Mouse (Mus musculus) MEL (cell line): ENCODE measurements around the gene Cyp2f2. TPM values are rescaled to one million over a fixed set of nuclear protein-coding genes. Genes with fewer than 3 reads are reported as not detected.

Experiments used
- DNase-seq: peaks from one replicate; pipeline ENCODE4 v3.0.0; 2011; ENCODE audit warnings: low read depth, low spot score
- H3K27ac ChIP-seq: 2 replicates; pipeline ENCODE4 v1.5.1; 2012; ENCODE audit warnings: low read depth, mild to moderate bottlenecking, control low read depth, low read length, moderate library complexity; ENCODE audit not compliant: control insufficient read depth
- H3K27me3 ChIP-seq, 2 experiments: fragments of 150-350 bp in 1 of 2; sonication (generic) in 1 of 2; 2 replicates each; pipeline ENCODE4 v1.6.1; 2012; ENCODE audit warnings: low read length in 2 of 2, mild to moderate bottlenecking in 2 of 2, improper control_type of control experiment in 1 of 2, moderate library complexity in 1 of 2; ENCODE audit not compliant: insufficient read depth in 2 of 2, control insufficient read depth in 1 of 2
- H3K36me3 ChIP-seq, 2 experiments: 2 replicates each; pipeline ENCODE4 v1.6.1; 2012 to 2014; ENCODE audit warnings: low read length in 2 of 2, improper control_type of control experiment in 1 of 2, inconsistent platforms in 1 of 2, mild to moderate bottlenecking in 1 of 2; ENCODE audit not compliant: insufficient read depth in 2 of 2, control insufficient read depth in 1 of 2
- H3K4me1 ChIP-seq, 2 experiments: fragments of 150-350 bp in 1 of 2; sonication (generic) in 1 of 2; 2 replicates each; pipeline ENCODE4 v1.6.1; 2012; ENCODE audit warnings: low read length in 2 of 2, improper control_type of control experiment in 1 of 2, mild to moderate bottlenecking in 1 of 2; ENCODE audit not compliant: insufficient read depth in 2 of 2, control insufficient read depth in 1 of 2
- H3K4me3 ChIP-seq, 2 experiments: fragments of 150-350 bp in 1 of 2; sonication (generic) in 1 of 2; 2 replicates each; pipeline ENCODE4 v1.5.1; 2012; ENCODE audit warnings: low read depth in 2 of 2, low read length in 2 of 2, mild to moderate bottlenecking in 2 of 2, moderate library complexity in 2 of 2, control low read depth in 1 of 2, improper control_type of control experiment in 1 of 2; ENCODE audit not compliant: control insufficient read depth in 1 of 2, insufficient read depth in 1 of 2
- H3K79me2 ChIP-seq: 2 replicates; pipeline ENCODE4 v1.6.1; 2012; ENCODE audit warnings: mild to moderate bottlenecking, low read length, moderate library complexity; ENCODE audit not compliant: control insufficient read depth, poor library complexity, insufficient read depth
- H3K9ac ChIP-seq: 2 replicates; pipeline ENCODE4 v1.6.1; 2012; ENCODE audit warnings: low read depth, mild to moderate bottlenecking, control low read depth, low read length, moderate library complexity; ENCODE audit not compliant: control insufficient read depth, poor library complexity, severe bottlenecking
- H3K9me3 ChIP-seq: fragments of 150-350 bp; sonication (generic); replicated peaks from 2 replicates; pipeline ENCODE4 v1.6.1; 2012; ENCODE audit warnings: mild to moderate bottlenecking, low read length, improper control_type of control experiment, moderate library complexity; ENCODE audit not compliant: insufficient read depth
- CHD1 ChIP-seq: IDR thresholded peaks from 2 replicates; pipeline ENCODE4 v1.6.1; 2012; ENCODE audit warnings: low read depth, mild to moderate bottlenecking, inconsistent platforms, low read length, improper control_type of control experiment
- EP300 ChIP-seq, 2 experiments: IDR thresholded peaks; 2 replicates each; pipeline ENCODE4 v1.6.1; 2011; ENCODE audit warnings: improper control_type of control experiment in 2 of 2, low read length in 2 of 2, low read depth in 1 of 2, mild to moderate bottlenecking in 1 of 2
- ETS1 ChIP-seq: IDR thresholded peaks from 2 replicates; pipeline ENCODE4 v1.6.1; 2012; ENCODE audit warnings: low read depth, mild to moderate bottlenecking, inconsistent platforms, low read length, improper control_type of control experiment, moderate library complexity
- GABPA ChIP-seq: IDR thresholded peaks from 2 replicates; pipeline ENCODE4 v1.6.1; 2012; ENCODE audit warnings: low read depth, mild to moderate bottlenecking, inconsistent platforms, low read length, improper control_type of control experiment, moderate library complexity
- GATA1 ChIP-seq: IDR thresholded peaks from 2 replicates; pipeline ENCODE4 v1.6.1; 2011; ENCODE audit warnings: low read depth, low read length, improper control_type of control experiment
- HCFC1 ChIP-seq: IDR thresholded peaks from 2 replicates; pipeline ENCODE4 v1.6.1; 2012; ENCODE audit warnings: low read depth, mild to moderate bottlenecking, inconsistent platforms, low read length, improper control_type of control experiment, moderate library complexity
- JUND ChIP-seq: IDR thresholded peaks from 2 replicates; pipeline ENCODE4 v1.6.1; 2011; ENCODE audit warnings: low read depth, mild to moderate bottlenecking, improper control_type of control experiment, low read length
- KAT2A ChIP-seq: conservative IDR thresholded peaks from 2 replicates; pipeline ENCODE4 v1.6.1; 2012; ENCODE audit warnings: low read depth, low read length, improper control_type of control experiment, inconsistent platforms
- MAFK ChIP-seq: IDR thresholded peaks from 2 replicates; pipeline ENCODE4 v1.6.1; 2011; ENCODE audit warnings: low read depth, mild to moderate bottlenecking, low read length, improper control_type of control experiment, borderline replicate concordance
- MAX ChIP-seq: IDR thresholded peaks from 2 replicates; pipeline ENCODE4 v1.6.1; 2011; ENCODE audit warnings: low read length, improper control_type of control experiment
- MYC ChIP-seq: IDR thresholded peaks from 2 replicates; pipeline ENCODE4 v1.6.1; 2011; ENCODE audit warnings: low read depth, mild to moderate bottlenecking, low read length, improper control_type of control experiment, moderate library complexity
- NELFE ChIP-seq: IDR thresholded peaks from 2 replicates; pipeline ENCODE4 v1.6.1; 2011; ENCODE audit warnings: low read depth, low read length, improper control_type of control experiment
- NRF1 ChIP-seq: IDR thresholded peaks from 2 replicates; pipeline ENCODE4 v1.6.1; 2014; ENCODE audit warnings: low read depth, mild to moderate bottlenecking, inconsistent platforms, low read length, improper control_type of control experiment, moderate library complexity; ENCODE audit not compliant: poor library complexity, insufficient read depth, severe bottlenecking
- POLR2AphosphoS2 ChIP-seq: IDR thresholded peaks from 2 replicates; pipeline ENCODE4 v1.6.1; 2011; ENCODE audit warnings: low read length, improper control_type of control experiment
- POLR2AphosphoS5 ChIP-seq: IDR thresholded peaks from 2 replicates; pipeline ENCODE4 v1.6.1; 2012; ENCODE audit warnings: low read depth, borderline replicate concordance, mild to moderate bottlenecking, inconsistent platforms, low read length, moderate library complexity, mixed read lengths
- RAD21 ChIP-seq: IDR thresholded peaks from 2 replicates; pipeline ENCODE4 v1.6.1; 2011; ENCODE audit warnings: mild to moderate bottlenecking, low read depth, low read length, improper control_type of control experiment
- SMC3 ChIP-seq: IDR thresholded peaks from 2 replicates; pipeline ENCODE4 v1.6.1; 2011; ENCODE audit warnings: low read depth, low read length, improper control_type of control experiment
- TAL1 ChIP-seq: IDR thresholded peaks from 2 replicates; pipeline ENCODE4 v1.6.1; 2012; ENCODE audit warnings: mild to moderate bottlenecking, inconsistent platforms, low read length, moderate library complexity, mixed read lengths
- TCF12 ChIP-seq: IDR thresholded peaks from 2 replicates; pipeline ENCODE4 v1.6.1; 2014; ENCODE audit warnings: low read depth, mild to moderate bottlenecking, inconsistent platforms, low read length, improper control_type of control experiment, moderate library complexity
- USF1 ChIP-seq: IDR thresholded peaks from 2 replicates; pipeline ENCODE4 v1.6.1; 2014; ENCODE audit warnings: low read depth, mild to moderate bottlenecking, inconsistent platforms, low read length, improper control_type of control experiment, moderate library complexity
- USF2 ChIP-seq, 2 experiments: IDR thresholded peaks; 2 replicates each; pipeline ENCODE4 v1.6.1; 2011 to 2012; ENCODE audit warnings: improper control_type of control experiment in 2 of 2, low read length in 2 of 2, borderline replicate concordance in 1 of 2, inconsistent platforms in 1 of 2, low read depth in 1 of 2, mild to moderate bottlenecking in 1 of 2; ENCODE audit not compliant: insufficient read depth in 1 of 2
- ZC3H11A ChIP-seq: IDR thresholded peaks from 2 replicates; pipeline ENCODE4 v1.6.1; 2012; ENCODE audit warnings: low read depth, mild to moderate bottlenecking, inconsistent platforms, low read length, improper control_type of control experiment
- ZMIZ1 ChIP-seq: IDR thresholded peaks from 2 replicates; pipeline ENCODE4 v1.6.1; 2012; ENCODE audit warnings: low read depth, mild to moderate bottlenecking, inconsistent platforms, low read length, improper control_type of control experiment, moderate library complexity
- polyA plus RNA-seq, 2 experiments: library from polyadenylated mRNA; stranded (reverse) in 1 of 2; unstranded in 1 of 2; fragments of >175 nt in 1 of 2; fragments of >200 nt in 1 of 2; gene quantifications; 2 replicates each; pipeline versions ENCODE4 v1.2.1 to v1.2.4; 2012; ENCODE audit warnings: low replicate concordance in 2 of 2, low read depth in 1 of 2; ENCODE audit not compliant: insufficient read length in 2 of 2, insufficient read depth in 1 of 2, missing spikeins in 1 of 2
- total RNA-seq: library from RNA; depleted of rRNA; stranded (reverse); fragments of 300-350 nt; gene quantifications from 2 replicates; pipeline ENCODE4 v1.2.3, GENCODE M21; 2012

Gene Cyp2f2
- total and polyA plus RNA-seq, 3 experiments: not detected

GRCm38 (mm10) chr7:27166614-27167474 is 47.1 kb downstream of the Cyp2f2 start, which contains the start of gene Egln2 (continued):
- peak in 1 of 2 experiments; percentile 38; a peak in 2 of 4 replicates for TF ChIP-seq EP300 (IDR thresholded peaks at IDR 0.05; ENCODE audit: low read depth in 1 of 2, low read length in 2 of 2)
- TF ChIP-seq HCFC1: peak; percentile 59
- TF ChIP-seq CHD1: no peak
- no peak for TF ChIP-seq SMC3
- TF ChIP-seq ZC3H11A: no peak
- TF ChIP-seq, all 39 proteins: peak for 20

GRCm38 (mm10) chr7:27167475-27168094 is 47.9 kb downstream of the Cyp2f2 start:
- DNase-seq: no peak
- peak overlapping the region; percentile 69 to 73 for H3K4me3 ChIP-seq
- peaks cover 0 to 3% of the 10 kb centered on the region in 2 experiments; a peak in 1 of 4 replicates for H3K36me3 ChIP-seq
- H3K9me3 ChIP-seq: no peaks in the 10 kb centered on the region
- peak overlapping the region; percentile 96 for H3K27ac ChIP-seq
- H3K27me3 ChIP-seq: no peaks in the 10 kb centered on the region
- H3K79me2 ChIP-seq: peaks cover 11% of the 10 kb centered on the region
- TF ChIP-seq RAD21: no peak
- no peak for TF ChIP-seq GATA1
- 0 out of 2 replicates have a peak, but pooled peaks have one; percentile 13 for TF ChIP-seq MAFK
- no peak for TF ChIP-seq ZMIZ1
- TF ChIP-seq JUND: no peak
- 0 out of 2 replicates have a peak, but pooled peaks have one; percentile 20 for TF ChIP-seq KAT2A
- TF ChIP-seq MYC: peak; percentile 63
- TF ChIP-seq MAX: peak; percentile 87
- TF ChIP-seq GABPA: no peak
- TF ChIP-seq USF1: no peak
- TF ChIP-seq, all 39 proteins: peak for 4
- Histone ChIP-seq H3K4me1 (peaks cover 7 to 10% of the 10 kb centered on the region in 2 experiments; a peak in 3 of 4 replicates), H3K9ac (peak overlapping the region; percentile 88)

- H3K79me2 ChIP-seq: peaks cover 10% of the 10 kb centered on the region
- H3K9me3 ChIP-seq: no peaks in the 10 kb centered on the region
- no peaks in the 10 kb centered on the region for H3K27me3 ChIP-seq
- TF ChIP-seq JUND (no peak), KAT2A (no peak), HCFC1 (no peak), EP300 (IDR thresholded peaks at IDR 0.05; ENCODE audit: low read depth in 1 of 2, low read length in 2 of 2) (no peak), TCF12 (no peak), CHD1 (no peak), ETS1 (no peak), POLR2AphosphoS2 (no peak), NELFE (no peak), MYC (no peak), GATA1 (no peak), TAL1 (no peak), USF2 (IDR thresholded peaks at IDR 0.05; ENCODE audit: borderline replicate concordance in 1 of 2, insufficient read depth in 1 of 2, low read depth in 1 of 2, low read length in 2 of 2) (no peak), NRF1 (no peak), POLR2AphosphoS5 (no peak)
- DNase-seq: no peak
- H3K9ac ChIP-seq: no peak overlapping the region
- peaks cover 7 to 10% of the 10 kb centered on the region in 2 experiments; a peak in 3 of 4 replicates for H3K4me1 ChIP-seq
- H3K27ac ChIP-seq: peak overlapping the region; percentile 96; the same call in 1 of the 2 replicates
- H3K36me3 ChIP-seq: peaks cover 0 to 3% of the 10 kb centered on the region in 2 experiments; a peak in 1 of 4 replicates
- no peak overlapping the region for H3K4me3 ChIP-seq
These were observed 48.7 kb downstream of the Cyp2f2 start for GRCm38 (mm10) chr7:27168371-27168770.
